Mouse (Mus musculus): ENCODE data around the gene Ric8a.
A peak's percentile ranks its signal among the peaks of the same experiment; 100 is the strongest.
"Not testable (repeated sequence)": the region's sequence is repeated elsewhere in the genome, so short reads cannot be mapped to it uniquely, and the experiment has no call there.

The Ric8a gene

GRCm38 (mm10) chr7:140847755-140848580 is 8.8 kb upstream of the Ric8a start, which contains the start of gene Odf3:
Gene Odf3, plus strand, starts transcription at chr7:140847805.
- DNase-seq: no peak

GRCm38 (mm10) chr7:140848591-140848990 is 8.2 kb upstream of the Ric8a start:
- no peak for DNase-seq

GRCm38 (mm10) chr7:140851916-140852315 is 4.8 kb upstream of the Ric8a start:
- DNase-seq: no peak

GRCm38 (mm10) chr7:140853386-140853785 is 3.4 kb upstream of the Ric8a start:
- no peak for DNase-seq

- no peak for DNase-seq
Measured at GRCm38 (mm10) chr7:140854483-140854882, 2.3 kb upstream of the Ric8a start.

- no peak for DNase-seq
Measured at GRCm38 (mm10) chr7:140855181-140855580, 1.6 kb upstream of the Ric8a start.

- peak; percentile 77 for DNase-seq
Measured at GRCm38 (mm10) chr7:140855860-140856784, 635 bp upstream of the Ric8a start, which contains the start of gene Gm45785. Gene Gm45785, minus strand, starts transcription at chr7:140856331.

- DNase-seq: peak; percentile 35
Measured at GRCm38 (mm10) chr7:140857550-140858505, 1.1 kb downstream of the Ric8a start, which contains the start of gene Bet1l. Gene Bet1l, minus strand, starts transcription at chr7:140857577.

- no peak for DNase-seq
Measured at GRCm38 (mm10) chr7:140858746-140859145, 2.0 kb downstream of the Ric8a start.

GRCm38 (mm10) chr7:140859997-140860396 is 3.2 kb downstream of the Ric8a start:
- DNase-seq: no peak

- no peak for DNase-seq
Measured at GRCm38 (mm10) chr7:140860728-140861127, 4.0 kb downstream of the Ric8a start.

- no peak for DNase-seq
Measured at GRCm38 (mm10) chr7:140864761-140865160, 8.0 kb downstream of the Ric8a start.

- DNase-seq: no peak
Measured at GRCm38 (mm10) chr7:140874224-140874623, 17.5 kb downstream of the Ric8a start.

- no peak for DNase-seq
Measured at GRCm38 (mm10) chr7:140877364-140877763, 20.6 kb downstream of the Ric8a start.

- DNase-seq: no peak
Measured at GRCm38 (mm10) chr7:140879355-140879754, 22.6 kb downstream of the Ric8a start.

GRCm38 (mm10) chr7:140880419-140880818 is 23.7 kb downstream of the Ric8a start:
- DNase-seq: no peak

GRCm38 (mm10) chr7:140880865-140881515 is 24.2 kb downstream of the Ric8a start:
- DNase-seq: no peak

- DNase-seq: peak; percentile 90
Measured at GRCm38 (mm10) chr7:140881696-140882468, 25.1 kb downstream of the Ric8a start, which contains the start of the genes Psmd13 and Sirt3. Gene Psmd13, plus strand, starts transcription at chr7:140881968. Gene Sirt3, minus strand, starts transcription at chr7:140882309.

GRCm38 (mm10) chr7:140882469-140882803 is 25.7 kb downstream of the Ric8a start:
- no peak for DNase-seq

- not testable (repeated sequence) for DNase-seq
Measured at GRCm38 (mm10) chr7:140890636-140891035, 33.9 kb downstream of the Ric8a start.

GRCm38 (mm10) chr7:140894031-140894430 is 37.3 kb downstream of the Ric8a start:
- DNase-seq: no peak
